Mouse (Mus musculus): ENCODE measurements around the gene C1qtnf1.

C1qtnf1 gene

GRCm38 (mm10) chr11:118473842-118474500 is 46.0 kb downstream of the C1qtnf1 start:
- no peak for DNase-seq (ENCODE audit: low read depth, low spot score)

DNA sequence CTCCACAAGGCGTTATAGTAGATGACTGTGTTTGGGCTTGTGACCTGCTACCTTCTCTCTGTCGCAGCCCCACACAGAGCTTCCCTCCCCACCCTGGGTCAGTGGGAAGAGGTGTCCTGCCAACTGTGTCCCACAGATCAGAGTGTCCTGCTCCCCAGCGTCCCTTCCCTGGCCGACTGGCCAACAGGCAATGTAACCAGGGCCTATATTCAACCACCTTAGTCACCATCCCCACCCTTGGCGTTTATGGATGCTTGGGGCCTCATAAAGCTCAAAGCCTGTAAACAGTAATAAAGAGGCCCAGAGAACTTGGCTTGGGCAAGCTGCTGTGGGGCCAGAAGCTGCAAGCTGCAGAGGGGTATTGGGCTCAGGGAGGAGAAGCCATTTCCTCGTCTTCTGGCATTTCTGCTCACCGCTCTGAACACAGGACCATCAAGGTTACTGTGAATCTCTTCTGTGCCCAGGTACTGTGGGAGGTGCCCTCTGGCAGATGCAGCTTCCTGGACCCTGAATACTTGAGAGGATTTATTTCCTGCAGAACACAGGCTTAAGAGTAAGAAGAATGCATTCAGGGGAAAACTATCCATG is 47.6 kb downstream of the C1qtnf1 start:
- no peak for DNase-seq (ENCODE audit: low read depth, low spot score)

DNA sequence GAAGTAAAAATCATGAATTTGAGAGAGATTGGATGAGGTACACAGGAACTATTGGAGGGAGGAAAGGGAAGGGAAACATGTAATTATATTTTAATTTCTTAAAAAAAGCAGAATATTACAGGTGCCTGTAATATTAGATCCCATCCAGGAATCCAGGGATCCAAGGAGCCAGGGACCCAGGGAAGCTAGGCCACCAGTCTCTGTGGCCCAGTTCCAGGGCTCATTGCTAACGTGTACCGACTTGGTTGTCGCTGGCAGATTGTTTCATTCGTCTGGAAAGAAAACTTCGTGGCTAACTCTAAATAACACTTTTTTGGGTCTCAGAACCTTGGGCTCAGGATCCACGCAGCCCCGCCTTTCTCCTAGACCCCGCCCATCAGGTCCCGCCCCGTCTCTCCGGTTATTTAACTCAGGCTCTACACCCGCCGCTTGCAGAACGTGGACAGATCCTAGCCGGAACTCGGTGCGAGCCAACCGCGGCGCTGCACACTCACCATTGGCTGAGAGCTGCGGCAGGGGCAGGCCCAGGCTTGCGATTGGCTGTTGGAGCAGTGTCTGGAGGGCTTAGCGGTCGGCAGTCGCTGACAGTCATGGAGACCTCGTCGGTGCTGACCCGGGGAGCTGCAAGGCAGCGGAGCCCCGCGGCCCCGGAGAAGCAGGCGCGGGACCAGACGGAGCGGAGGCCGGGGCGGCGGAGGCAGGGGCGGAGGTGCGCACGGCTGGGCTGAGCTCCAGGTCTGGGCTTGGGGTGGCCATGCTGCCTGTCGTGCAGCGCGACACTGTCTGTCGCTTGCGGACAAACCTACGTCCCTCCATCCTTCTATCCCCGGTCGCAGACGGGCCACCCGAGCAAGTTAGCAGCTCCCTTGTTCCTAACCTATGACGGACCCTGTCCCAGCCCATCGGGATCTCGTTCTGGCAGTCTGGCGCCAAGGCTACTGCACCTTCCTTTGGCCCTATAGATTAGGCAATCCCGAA is 48.7 kb downstream of the C1qtnf1 start, which contains the start of gene Engase:
Gene Engase, plus strand, starts transcription at position 434 of the 978 bp plus-strand sequence.
- DNase-seq (ENCODE audit: low read depth, low spot score): peak; percentile 99

- DNase-seq (ENCODE audit: low read depth, low spot score): no peak
Observed at GRCm38 (mm10) chr11:118479776-118480175, 51.8 kb downstream of the C1qtnf1 start.

DNA sequence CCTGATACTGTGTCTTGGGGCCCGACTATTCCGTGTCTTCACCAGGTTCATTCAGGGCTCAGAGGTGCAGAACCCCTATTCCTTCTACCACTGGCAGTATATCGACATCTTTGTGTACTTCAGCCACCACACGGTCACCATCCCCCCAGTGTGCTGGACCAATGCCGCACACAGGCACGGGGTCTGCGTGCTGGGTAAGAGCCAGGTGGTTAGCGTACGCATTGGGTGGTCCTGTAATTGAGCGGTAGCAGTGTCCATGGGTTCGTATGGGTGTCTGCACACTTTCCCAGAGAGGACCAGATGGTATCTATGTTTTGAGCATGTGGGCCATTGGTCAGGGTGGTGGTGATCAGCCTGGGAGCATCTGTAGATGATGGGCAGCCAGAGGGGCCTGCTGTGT is 53.2 kb downstream of the C1qtnf1 start:
- no peak for DNase-seq (ENCODE audit: low read depth, low spot score)

GRCm38 (mm10) chr11:118481751-118482150 is 53.7 kb downstream of the C1qtnf1 start:
- DNase-seq (ENCODE audit: low read depth, low spot score): no peak

DNA sequence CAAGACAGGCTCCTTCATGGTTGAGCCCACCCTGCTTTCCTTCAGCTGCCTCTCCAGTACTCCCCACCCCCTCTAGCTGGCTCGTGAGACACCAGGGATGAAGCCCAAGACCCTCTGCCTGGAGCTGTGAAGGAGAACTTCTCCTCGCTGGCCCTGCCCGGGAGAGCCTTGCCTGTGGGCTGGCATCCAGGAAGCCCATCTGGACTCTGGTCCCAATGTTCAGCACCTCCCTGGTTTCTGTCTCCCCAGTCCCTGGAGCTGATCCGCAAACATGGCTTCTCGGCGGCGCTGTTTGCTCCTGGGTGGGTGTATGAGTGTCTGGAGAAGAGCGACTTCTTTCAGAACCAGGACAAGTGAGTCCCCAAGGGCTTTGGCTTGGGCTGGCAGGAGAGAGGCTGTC is 56.2 kb downstream of the C1qtnf1 start:
- peak; percentile 60 for DNase-seq (ENCODE audit: low read depth, low spot score)

GRCm38 (mm10) chr11:118485338-118485737 is 57.3 kb downstream of the C1qtnf1 start:
- peak; percentile 60 for DNase-seq (ENCODE audit: low read depth, low spot score)

DNA sequence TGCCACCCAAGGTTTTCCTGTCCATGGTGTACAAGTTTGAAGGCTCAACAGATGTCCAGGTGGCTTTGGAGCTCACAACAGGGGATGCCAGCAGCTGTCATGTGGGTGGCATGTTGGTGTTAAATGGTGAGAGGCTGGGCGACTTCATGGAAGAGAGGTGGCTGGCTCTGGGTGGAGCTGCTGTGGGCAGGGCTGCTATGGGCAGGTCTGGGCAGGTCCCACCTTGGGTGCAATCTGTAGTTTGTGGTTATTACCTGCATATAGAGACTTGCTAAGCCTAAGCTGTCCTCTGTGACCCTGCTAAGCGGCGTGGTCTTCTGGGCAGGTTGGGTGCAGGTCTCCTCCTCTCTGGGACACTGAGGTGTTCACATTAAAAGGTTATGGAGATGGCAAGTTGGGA is 57.8 kb downstream of the C1qtnf1 start:
- no peak for DNase-seq (ENCODE audit: low read depth, low spot score)

- DNase-seq (ENCODE audit: low read depth, low spot score): no peak
Observed at GRCm38 (mm10) chr11:118486281-118486680, 58.3 kb downstream of the C1qtnf1 start.

- DNase-seq (ENCODE audit: low read depth, low spot score): no peak
Observed at GRCm38 (mm10) chr11:118486881-118487772, 59.1 kb downstream of the C1qtnf1 start.

- no peak for DNase-seq (ENCODE audit: low read depth, low spot score)
Observed at GRCm38 (mm10) chr11:118488191-118488906, 60.3 kb downstream of the C1qtnf1 start.

DNA sequence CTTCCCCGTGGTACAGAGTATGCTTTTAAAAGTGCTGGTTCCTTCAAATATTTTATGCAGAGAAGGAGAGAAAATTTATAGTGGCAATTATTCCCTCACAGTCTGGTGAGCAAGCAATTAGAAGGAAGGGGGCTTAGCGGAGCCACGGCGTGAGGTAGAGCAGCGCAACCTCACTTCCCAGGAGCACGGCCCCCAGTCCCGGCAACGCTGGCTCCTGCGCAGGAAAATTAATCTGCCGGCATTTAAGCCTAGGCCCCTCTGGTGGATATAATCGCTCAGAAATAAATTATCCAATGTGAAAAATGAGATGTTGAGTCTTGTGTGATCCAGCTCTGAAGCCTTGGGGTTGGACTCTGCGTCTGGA is 60.9 kb downstream of the C1qtnf1 start:
- DNase-seq (ENCODE audit: low read depth, low spot score): no peak

DNA sequence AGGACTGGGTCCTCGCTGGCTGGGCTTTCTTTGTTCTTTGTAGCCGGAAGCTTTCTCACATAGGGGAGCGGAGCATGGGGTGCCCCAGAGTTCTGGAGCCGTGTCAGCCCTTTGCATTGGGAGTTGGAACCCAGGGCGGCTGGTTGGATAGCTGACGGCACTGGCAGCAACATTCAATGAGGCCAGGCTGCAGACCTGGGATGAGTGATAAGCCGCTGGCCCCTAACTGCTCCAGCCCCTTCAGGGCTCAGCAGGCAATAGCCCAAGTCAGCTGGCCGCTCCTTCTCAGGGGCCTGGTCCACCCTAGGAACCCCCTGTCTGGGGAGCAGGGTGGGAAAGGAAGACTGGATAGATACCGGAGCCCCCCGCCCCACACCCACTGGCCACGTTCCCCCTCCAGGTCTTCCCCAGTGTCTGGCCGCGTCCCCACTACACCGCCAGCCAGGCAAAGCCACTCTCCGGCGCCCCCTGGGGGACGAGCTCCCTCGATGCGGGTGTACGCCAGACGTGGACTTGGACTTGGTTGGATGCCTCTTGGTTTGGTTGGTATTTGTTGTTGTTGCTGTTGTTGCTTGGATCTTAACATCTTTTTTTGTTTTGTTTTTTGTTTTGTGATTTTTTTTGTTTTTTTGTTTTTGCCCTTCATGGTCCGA is 62.7 kb downstream of the C1qtnf1 start:
- DNase-seq (ENCODE audit: low read depth, low spot score): no peak

GRCm38 (mm10) chr11:118491230-118491629 is 63.2 kb downstream of the C1qtnf1 start:
- DNase-seq (ENCODE audit: low read depth, low spot score): no peak

DNA sequence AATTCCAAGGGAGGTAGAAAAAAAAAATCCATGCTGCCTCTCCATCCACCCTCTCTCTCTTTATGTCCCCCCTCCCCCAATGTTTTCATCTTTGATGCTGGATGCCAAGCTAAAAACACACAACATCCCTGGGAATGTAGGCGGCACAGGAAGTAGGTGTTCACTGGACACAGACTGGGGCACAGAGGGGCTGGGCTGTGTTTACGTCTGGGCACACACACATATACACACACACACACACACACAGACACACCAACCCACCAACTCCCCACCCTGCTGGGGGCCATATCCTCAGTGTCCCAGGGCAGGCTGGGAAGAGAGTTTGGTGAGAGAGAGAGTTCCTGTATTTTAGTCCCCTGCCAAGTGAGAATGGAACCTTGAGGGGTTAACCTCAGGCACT is 65.5 kb downstream of the C1qtnf1 start:
- DNase-seq (ENCODE audit: low read depth, low spot score): no peak

DNA sequence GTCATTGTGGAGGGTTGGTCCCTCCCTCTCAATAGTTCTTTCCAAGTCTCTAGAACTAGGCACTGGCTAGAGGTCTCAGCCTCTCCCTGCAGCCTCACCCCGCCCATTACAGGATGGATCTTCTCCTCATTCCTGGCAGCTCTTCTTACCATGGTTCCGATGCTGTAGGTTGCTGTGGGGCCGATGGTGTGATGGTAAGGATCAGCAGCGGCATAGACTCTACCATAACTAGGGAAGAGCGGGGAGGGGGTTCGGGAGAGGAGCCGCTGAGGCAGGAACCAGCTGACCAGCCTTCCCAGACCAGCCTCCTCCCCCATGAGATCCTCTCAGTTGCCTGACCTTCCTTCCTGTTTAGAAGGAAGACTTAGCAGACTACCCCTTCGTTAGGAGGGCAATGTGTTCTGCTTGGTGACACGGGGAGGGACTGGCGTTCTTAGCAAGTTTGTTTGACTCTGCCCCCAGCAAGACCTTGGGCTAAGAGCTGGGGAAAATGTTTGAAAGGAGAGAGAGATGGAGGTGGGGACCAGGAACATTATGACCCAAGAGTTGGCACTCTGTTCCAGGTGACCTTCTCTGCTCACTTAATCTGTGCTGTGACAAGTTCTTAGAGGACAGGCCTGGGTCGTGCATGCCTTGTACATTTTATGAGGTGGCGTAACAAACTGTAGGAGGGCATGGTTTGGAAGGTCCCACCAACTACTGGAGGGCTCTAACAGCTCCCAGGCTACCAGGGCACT is 66.2 kb downstream of the C1qtnf1 start:
- DNase-seq (ENCODE audit: low read depth, low spot score): no peak

DNA sequence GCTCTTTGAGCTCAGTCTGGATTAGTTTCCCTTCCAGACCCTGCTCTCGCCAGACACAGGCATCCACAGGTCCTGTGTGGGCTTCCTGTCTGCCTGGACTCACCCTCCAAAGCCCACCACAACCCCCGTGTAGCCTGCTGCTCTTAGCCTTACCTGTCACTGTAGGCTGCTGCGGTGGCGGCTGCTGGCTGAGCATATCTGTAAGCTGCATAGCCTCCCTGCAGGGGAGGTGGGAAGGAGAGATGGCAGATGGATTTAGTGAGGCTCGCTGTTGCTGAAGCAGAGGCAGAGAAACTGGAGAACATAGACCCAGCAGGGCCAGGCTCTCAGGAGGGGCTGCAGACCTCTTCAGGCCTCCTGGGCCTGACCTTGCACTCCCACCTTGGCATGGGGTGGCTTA is 67.1 kb downstream of the C1qtnf1 start:
- peak; percentile 82 for DNase-seq (ENCODE audit: low read depth, low spot score)

- DNase-seq (ENCODE audit: low read depth, low spot score): no peak
Observed at GRCm38 (mm10) chr11:118496066-118496689, 68.2 kb downstream of the C1qtnf1 start.
